Mouse (Mus musculus) kidney, adult 2 months (tissue): Measurements from ENCODE around the gene Mapre3.

ENCODE experiments used
- CTCF ChIP-seq: fragments of 200-500 bp; conservative IDR thresholded peaks from 2 replicates; pipeline ENCODE4 v1.5.1; 2011; ENCODE audit warnings: low read depth, mild to moderate bottlenecking, control low read depth, low read length, moderate library complexity, mixed read lengths; ENCODE audit not compliant: insufficient read depth, insufficient read length
- POLR2A ChIP-seq: fragments of 200-500 bp; IDR thresholded peaks from one replicate; pipeline ENCODE4 v1.6.1; 2011; ENCODE audit warnings: low read depth, low read length, control low read depth

GRCm38 (mm10) chr5:30878616-30879015 lies 64.2 kb downstream of the Mapre3 start:
- TF ChIP-seq CTCF (no peak), POLR2A (no peak)
